Mouse (Mus musculus): ENCODE results near the gene Apip. TPM values are rescaled to one million over a fixed set of nuclear protein-coding genes. Genes with fewer than 3 reads are reported as not detected.

Gene Apip
- total RNA-seq, 2 experiments from 2014 or later, result 46.1 to 51.2 TPM

DNA sequence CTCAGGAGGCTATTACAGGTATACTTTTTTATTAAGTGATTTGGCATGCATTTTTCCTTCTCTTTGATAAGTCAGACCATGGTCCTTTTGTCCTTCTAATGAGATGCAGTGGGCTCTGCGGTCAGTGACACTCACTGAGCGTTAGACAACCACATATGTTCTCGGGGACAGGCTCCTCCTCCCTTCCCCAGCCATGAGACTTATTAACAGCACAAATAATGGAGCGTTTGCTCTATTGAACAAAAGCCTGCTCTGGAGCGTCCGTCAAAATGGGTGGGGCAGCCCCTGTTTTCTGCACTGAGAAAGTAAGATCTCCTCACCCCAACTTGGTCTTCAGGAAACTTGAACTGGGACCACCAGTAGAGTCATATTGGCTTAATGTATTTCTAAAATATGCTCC is 16.0 kb downstream of the Apip start:
- no peak for DNase-seq (ENCODE audit: low spot score in 2 of 2)

DNA sequence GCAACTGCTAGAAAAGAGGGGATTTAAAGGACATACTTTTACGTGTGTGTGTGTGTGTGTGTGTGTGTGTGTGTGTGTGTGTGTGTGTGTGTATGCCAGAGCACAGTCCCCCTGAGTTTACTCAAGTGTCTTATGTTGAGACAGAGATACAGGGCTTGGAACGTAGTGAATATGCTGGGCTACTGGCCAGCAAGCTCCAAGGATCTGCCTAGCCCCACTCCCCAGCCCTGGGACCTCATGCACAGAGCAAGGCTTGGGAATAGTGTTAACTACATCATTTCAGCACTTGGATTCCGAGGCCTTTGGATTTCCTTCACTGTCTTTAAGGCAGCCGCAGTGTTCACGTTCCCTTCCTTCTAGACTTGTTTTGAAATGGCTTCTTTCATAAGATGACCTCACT is 29.1 kb downstream of the Apip start:
- no peak for DNase-seq (ENCODE audit: low spot score in 2 of 2)

DNA sequence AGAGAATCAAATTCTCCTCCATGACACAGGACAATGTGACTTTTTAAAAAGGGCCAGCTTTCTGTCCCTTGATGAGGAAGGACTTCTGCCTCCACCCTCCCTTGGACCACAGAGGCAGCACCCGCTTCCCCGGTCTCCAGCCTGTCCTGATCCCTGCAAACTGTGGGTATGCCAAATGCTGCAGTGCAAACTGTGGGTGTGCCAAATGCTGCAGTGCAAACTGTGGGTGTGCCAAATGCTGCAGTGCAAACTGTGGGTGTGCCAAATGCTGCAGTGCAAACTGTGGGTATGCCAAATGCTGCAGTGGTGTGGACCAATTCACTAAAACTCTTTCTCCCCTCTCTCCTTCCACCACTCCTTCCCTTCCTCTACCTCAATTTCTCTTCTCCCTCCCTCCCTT is 32.7 kb downstream of the Apip start:
- DNase-seq (ENCODE audit: low spot score in 2 of 2), result no peak

DNA sequence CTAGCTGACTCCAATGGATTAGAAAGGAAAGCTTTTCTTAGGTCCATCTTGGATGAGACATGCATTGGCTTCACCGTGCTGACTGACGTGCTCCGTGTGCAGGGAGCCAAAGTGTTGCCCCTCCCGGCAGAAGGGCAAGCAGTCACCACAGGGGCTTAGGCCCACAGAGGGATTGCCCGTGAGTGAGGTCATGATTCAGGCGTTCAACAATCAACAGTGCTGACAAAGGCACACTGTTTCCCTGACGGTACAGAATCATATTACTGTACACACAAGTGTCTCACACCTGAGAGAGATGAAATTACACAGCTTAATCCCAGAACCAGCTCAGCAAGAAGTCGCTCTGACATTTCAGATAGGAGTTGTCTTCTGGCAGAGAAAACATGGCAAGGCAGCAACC is 38.2 kb downstream of the Apip start:
- DNase-seq (ENCODE audit: low spot score in 2 of 2), result no peak

DNA sequence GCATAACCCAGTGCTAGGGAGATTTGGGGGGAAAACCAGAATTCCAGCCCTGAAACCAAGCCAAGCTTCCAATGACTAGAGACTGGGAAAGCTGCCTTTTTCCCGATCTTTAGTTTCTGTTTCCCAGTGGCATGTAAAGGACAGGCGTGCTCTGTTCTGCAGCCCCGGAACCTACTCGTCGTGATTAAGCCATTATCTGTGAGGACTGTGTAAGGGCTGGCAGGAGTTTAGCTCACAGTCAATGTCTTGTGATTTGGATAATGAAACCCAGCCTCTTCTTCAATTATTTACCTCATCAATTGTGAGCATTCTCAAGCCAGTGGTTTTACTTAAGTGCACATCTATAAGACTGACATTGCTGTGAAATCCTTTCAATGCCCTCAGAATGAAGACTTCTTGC is 43.7 kb downstream of the Apip start:
- no peak for DNase-seq (ENCODE audit: low spot score in 2 of 2)

DNA sequence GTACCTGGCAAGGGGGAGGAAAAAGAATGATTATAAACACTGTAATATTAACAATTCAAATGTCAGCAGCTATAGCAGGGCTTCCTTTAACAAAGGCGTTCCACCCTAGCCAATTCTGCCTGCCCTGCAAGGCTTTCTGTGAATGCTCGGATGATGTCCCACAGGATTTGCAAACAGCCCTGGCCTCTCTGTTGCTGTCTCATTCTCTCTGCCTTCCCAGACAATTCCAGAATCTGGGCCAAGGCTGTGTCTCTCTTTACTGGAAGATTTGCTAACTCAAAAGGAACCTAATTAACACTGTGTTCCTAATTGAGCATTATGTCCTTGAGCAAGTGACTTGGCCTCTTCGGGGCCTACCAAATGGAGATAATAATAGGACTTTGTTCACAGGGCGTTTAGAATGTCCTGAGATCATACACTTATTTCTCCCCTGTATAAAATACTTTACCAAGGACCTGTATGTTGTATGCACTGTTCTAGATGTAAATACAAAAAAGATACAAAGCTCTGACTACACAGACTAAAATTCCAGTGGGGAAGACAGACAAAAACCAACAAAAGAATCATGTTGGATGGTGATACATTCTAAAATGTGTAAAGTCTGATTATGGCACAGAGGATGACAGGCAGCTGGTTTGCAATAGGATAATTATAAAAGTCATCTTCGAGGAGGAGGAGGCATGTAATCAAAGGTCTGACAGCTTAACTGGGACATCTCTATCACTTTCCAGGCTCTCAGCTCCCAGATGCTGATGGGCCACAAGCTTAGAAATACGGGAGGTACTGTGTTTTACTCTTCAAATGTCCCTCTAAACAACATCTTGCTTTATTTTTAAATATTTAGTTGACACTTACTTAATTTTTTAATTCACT is 45.1 kb downstream of the Apip start:
- no peak for DNase-seq (ENCODE audit: low spot score in 2 of 2)

DNA sequence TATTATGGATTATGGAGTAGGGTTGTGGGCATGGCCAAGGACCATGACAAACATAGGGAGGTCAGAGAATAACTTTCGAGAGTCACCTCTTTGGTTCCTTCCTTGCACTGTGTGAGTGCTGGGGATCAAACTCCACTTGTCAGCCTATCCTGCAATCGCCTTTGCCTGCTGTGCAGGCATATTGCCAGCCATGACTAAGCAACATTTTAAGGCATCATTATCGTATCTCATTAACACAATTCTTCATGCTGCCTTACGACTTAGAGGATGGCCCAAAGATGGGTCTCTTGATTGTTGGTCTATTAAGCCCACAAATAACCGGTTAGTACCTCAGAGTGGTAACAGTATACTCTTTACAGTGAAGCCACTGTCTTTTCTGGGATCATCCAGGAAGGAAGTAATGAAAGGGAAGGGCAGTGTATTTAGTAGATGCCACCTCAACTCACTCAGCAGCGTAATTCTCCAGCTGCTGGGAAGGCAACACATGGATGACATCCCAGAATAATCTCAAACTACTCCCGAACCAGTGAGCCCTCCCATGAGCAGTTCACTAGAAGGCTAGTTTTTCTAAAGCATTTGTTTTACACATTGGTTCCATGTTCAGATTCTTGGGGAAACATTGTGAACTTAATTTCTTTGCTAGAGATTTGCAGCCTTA is 45.9 kb downstream of the Apip start:
- DNase-seq (ENCODE audit: low spot score in 2 of 2), result no peak

DNA sequence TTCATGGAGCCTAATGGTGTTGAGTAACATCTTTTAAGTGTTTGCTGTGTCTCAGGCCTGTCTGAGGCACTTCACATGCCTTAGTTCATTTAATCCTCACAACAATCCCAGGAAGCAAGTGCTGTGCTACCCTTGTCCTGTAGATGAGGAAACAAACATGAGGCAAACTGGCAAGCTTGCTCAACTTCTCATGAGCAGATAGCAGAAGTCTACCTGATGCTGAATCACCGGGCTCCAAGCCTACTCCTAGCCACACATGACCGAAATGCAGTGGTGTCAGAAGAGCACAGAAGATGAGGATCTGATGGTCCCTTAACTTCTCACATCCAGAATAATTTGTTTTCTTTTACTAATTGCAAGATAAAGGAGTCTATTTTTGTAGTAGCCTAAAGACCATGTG is 56.2 kb downstream of the Apip start:
- DNase-seq (ENCODE audit: low spot score in 2 of 2), result no peak

DNA sequence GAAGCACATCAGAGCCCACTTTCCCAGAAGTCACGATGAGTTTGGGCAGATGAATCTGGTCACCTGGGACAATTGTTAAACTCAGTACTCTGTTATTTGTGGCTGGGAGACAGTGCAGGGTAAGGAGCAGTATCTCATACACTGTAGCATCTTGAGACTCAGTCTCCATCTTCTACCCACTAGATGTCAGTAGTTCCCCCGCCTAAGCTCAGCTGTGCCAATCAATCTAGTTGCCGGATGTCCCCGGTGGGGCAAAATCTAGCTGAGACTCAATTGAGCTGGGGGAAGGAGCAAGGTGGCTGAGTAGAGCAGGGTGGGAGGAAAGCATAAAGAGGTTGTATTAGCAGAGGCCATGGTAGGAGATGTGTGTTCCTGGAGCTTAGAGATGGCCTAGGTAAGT is 57.7 kb downstream of the Apip start:
- DNase-seq (ENCODE audit: low spot score in 2 of 2), result no peak

DNA sequence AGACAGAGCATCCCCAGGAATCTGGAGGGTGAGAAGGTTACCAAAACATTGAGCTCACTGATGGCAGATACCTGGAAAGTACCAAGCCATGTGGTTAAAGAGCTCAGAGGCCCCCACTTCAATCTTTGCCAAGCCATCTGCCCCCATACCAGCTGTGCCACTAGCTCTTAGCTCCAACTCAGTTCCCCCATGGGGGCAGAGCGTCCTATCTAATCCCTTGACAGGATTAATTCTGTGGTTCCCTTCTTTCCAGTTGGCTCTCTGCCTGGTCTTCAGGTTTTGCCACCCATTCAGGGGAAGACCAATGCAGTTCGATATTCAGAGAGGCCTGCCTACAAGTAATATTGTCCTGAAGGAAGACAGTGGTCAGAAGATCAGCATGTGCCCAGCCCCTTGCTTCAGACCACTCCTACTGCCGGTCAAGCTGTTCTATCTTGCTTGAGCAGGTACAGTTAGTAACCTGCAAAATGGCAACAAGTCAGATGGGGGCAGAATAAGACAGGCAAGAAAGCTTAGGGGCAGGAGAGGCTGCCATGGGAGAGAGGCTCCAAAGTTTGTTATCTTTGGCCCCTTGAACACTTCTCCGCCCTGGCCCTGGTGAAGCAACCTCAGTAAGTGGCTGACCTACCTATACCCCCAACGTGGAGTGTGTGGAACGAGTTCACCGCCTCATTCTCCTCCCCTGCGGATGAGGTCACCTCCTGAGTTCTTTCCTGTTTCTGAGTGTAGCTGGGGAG is 65.2 kb downstream of the Apip start:
- no peak for DNase-seq (ENCODE audit: low spot score in 2 of 2)

Other genes starting within 250 kb of the Apip start
- gene Cd44, start 172.0 kb upstream of the Apip start, total RNA-seq (2021), result 10 to 100 TPM; 35.6 to 86.8 TPM
- 100 to 1,000 TPM; 126 to 127 TPM for gene Pdhx, start 162 bp upstream of the Apip start, total RNA-seq (2021)
- under 1 TPM in 1 of 2 experiments, not detected in 1; 0.50 TPM for gene Ehf, start 229.6 kb downstream of the Apip start, total RNA-seq (2021)